Mouse (Mus musculus) liver, adult 2 months (tissue): ENCODE measurements around the gene Exosc9. TPM values are rescaled to one million over a fixed set of nuclear protein-coding genes. Genes with fewer than 3 reads are reported as not detected.
A peak's percentile ranks its signal among the peaks of the same experiment; 100 is the strongest.

Source experiments
- DNase-seq: peaks from one replicate; pipeline ENCODE4 v3.0.0-alpha.2; 2011; ENCODE audit warnings: low read depth, low spot score; ENCODE audit errors: extremely low read depth
- H3K27ac ChIP-seq: fragments of 200-500 bp; replicated peaks from 2 replicates; pipeline ENCODE4 v1.5.1; 2012; ENCODE audit warnings: low read depth, mild to moderate bottlenecking, control low read depth, inconsistent platforms, low read length; ENCODE audit not compliant: insufficient read depth
- H3K27me3 ChIP-seq: fragments of 200-500 bp; 2 replicates; pipeline ENCODE4 v1.6.1; 2012; ENCODE audit warnings: mild to moderate bottlenecking, moderate library complexity, low read length, inconsistent platforms; ENCODE audit not compliant: control insufficient read depth, insufficient read depth
- H3K36me3 ChIP-seq: fragments of 200-500 bp; 2 replicates; pipeline ENCODE4 v1.6.1; 2012; ENCODE audit warnings: low read length, inconsistent platforms; ENCODE audit not compliant: control insufficient read depth, insufficient read depth
- H3K4me1 ChIP-seq: fragments of 200-500 bp; 2 replicates; pipeline ENCODE4 v1.6.1; 2011; ENCODE audit warnings: low read length; ENCODE audit not compliant: control insufficient read depth, insufficient read depth
- H3K4me3 ChIP-seq: fragments of 200-500 bp; 2 replicates; pipeline ENCODE4 v1.5.1; 2011; ENCODE audit warnings: low read depth, mild to moderate bottlenecking, control low read depth, low read length, moderate library complexity; ENCODE audit not compliant: insufficient read depth
- H3K79me2 ChIP-seq: fragments of 200-500 bp; 2 replicates; pipeline ENCODE4 v1.6.1; 2012; ENCODE audit warnings: inconsistent platforms, mild to moderate bottlenecking, low read length, moderate library complexity; ENCODE audit not compliant: control insufficient read depth, insufficient read depth
- H3K9ac ChIP-seq: fragments of 200-500 bp; 2 replicates; pipeline ENCODE4 v1.6.1; 2012; ENCODE audit warnings: low read depth, mild to moderate bottlenecking, control low read depth, inconsistent platforms, low read length
- CTCF ChIP-seq: fragments of 200-500 bp; IDR thresholded peaks from 2 replicates; pipeline ENCODE4 v1.5.1; 2011; ENCODE audit warnings: low read depth, low read length, control low read depth
- POLR2A ChIP-seq: fragments of 200-500 bp; IDR thresholded peaks from 2 replicates; pipeline ENCODE4 v1.6.1; 2011; ENCODE audit warnings: low read length, control low read depth; ENCODE audit not compliant: insufficient read depth; ENCODE audit errors: extremely low read depth
- WGBS: fragments of 180-500 bp; shearing (Covaris S2); methylation state at CpG from one replicate; pipeline ENCODE4 v1.1.7; 2018; 5-methylcytosine and 5-hydroxymethylcytosine counted together
- polyA plus RNA-seq: library from polyadenylated mRNA; depleted of rRNA; stranded (reverse); fragments of >200 nt; gene quantifications from 2 replicates; pipeline ENCODE4 v1.2.3, GENCODE M21; 2012
- total RNA-seq: library from RNA; depleted of rRNA; stranded (reverse); fragments of >200 nt; gene quantifications from 2 replicates; pipeline ENCODE4 v1.2.3, GENCODE M21; 2014

Exosc9 gene
- total and polyA plus RNA-seq, 2 experiments = 6.3 to 15.6 TPM

DNA sequence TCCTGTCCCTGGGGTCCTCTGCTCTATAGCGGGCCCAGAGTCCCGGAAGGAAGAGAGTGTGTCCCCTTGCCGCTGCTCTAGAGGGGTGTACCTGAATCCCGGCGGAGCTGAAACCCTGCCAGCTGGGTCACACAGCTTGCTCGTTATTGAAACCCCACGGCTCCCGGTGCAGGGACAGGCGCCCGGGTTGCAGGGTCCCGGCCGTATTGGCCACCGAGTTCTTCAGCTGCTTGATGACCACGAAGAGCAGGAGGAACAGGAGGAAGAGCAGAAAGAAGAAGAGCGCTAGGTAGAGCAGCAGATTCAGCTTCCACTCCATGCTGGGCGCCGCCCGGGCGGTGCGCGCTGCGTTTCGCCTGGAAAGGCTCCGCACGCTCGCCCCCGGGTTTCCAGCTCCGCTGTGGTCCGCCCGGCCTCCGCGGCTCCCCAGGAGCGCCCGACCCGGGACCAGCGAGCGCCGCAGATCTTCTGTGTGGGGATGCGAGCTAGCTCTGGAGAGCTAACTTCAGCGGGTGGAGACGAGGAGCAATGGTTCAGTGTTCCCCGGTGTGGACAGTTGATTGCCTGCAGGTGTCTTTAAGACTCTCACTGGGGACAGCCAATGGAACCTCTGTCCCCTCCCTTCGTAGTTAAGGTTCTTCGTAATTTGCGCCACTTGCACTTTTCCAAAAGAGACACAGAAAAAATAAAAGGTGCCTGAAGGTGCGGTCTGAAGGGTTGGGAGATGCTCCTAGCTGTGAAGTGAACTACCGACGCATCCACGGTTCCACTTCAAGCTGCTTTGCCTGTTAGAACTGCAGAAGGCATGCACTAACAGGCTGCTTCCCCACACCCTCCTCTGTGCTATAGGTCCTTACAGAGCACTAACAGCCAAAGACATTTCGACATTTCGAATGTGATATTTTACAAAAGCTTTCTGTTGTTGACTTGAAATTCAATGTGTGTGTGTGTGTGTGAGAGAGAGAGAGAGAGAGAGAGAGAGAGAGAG, 31.0 kb upstream of the Exosc9 start, which contains the start of gene Gm11549:
Gene Gm11549, minus strand, starts transcription at position 741 of the 988 bp plus-strand sequence.
- H3K9ac ChIP-seq = no peak within 1 kb of the TSS
- H3K4me3 ChIP-seq = peak within 1 kb of the TSS; percentile 25; the same call in 1 of the 2 replicates
- WGBS = 3% methylated on average over 51 of the region's 51 CpGs
- DNase-seq = no peak
- no peak for TF ChIP-seq POLR2A
- TF ChIP-seq CTCF = no peak
- peaks cover 3% of the 10 kb centered on the region; the same call in 1 of the 2 replicates for H3K4me1 ChIP-seq
- H3K27ac ChIP-seq = no peak within 1 kb of the TSS
- H3K36me3 ChIP-seq = no peaks in the 10 kb centered on the region
- H3K27me3 ChIP-seq = peaks cover 12% of the 10 kb centered on the region
- no peaks in the 10 kb centered on the region for H3K79me2 ChIP-seq

DNA sequence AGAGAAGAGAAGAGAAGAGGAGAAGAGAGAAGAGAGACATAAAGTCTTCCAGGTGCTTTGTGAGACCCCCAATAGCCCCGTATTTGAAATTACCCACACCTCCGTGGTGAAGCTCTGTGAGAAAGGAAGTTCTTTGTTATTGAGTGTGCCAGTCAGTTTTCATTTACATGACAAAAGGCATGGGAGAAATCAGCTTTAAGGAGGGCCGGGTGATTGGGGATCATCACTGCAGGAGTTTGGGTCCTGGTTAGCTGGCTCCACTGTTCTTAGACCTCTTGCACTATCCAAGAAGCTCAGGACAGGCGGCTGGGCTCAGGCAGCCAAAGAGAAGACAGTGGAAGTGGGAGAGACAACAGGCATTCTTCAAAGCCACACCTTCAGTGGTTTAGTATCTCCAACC, 30.3 kb upstream of the Exosc9 start:
- Histone ChIP-seq H3K27ac (no peak overlapping the region), H3K79me2 (no peaks in the 10 kb centered on the region), H3K4me3 (no peak overlapping the region), H3K9ac (no peak overlapping the region), H3K4me1 (peaks cover 3% of the 10 kb centered on the region; the same call in 1 of the 2 replicates), H3K27me3 (peaks cover 12% of the 10 kb centered on the region), H3K36me3 (no peaks in the 10 kb centered on the region)
- WGBS = 44% methylated on average over 4 of the region's 4 CpGs
- TF ChIP-seq POLR2A = no peak
- no peak for TF ChIP-seq CTCF
- DNase-seq = no peak

DNA sequence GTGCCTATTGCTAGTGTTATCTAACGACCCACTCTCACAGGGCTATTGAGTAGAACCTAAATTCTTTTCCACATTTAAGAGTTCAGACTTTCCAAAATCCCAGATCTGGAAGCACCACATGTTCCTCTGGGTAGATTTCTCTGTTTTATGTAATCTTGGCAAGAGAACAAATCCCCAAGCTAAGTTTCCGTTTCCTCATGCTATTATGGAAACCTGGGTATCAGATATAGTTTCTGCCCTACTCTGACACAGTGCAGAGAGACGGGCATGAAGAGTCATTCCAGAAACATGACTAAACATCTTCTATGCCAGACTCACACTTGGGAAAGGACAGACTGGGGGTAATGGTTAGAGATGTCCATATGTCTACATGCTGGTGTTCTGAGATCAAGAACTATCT, 27.9 kb upstream of the Exosc9 start:
- no peak overlapping the region for H3K27ac ChIP-seq
- H3K27me3 ChIP-seq = peaks cover 12% of the 10 kb centered on the region
- H3K4me1 ChIP-seq = peaks cover 3% of the 10 kb centered on the region; the same call in 1 of the 2 replicates
- TF ChIP-seq CTCF (no peak), POLR2A (no peak)
- H3K36me3 ChIP-seq = no peaks in the 10 kb centered on the region
- H3K9ac ChIP-seq = no peak overlapping the region
- WGBS = 70% methylated on average over 3 of the region's 3 CpGs
- no peak for DNase-seq
- H3K4me3 ChIP-seq = no peak overlapping the region
- H3K79me2 ChIP-seq = no peaks in the 10 kb centered on the region

DNA sequence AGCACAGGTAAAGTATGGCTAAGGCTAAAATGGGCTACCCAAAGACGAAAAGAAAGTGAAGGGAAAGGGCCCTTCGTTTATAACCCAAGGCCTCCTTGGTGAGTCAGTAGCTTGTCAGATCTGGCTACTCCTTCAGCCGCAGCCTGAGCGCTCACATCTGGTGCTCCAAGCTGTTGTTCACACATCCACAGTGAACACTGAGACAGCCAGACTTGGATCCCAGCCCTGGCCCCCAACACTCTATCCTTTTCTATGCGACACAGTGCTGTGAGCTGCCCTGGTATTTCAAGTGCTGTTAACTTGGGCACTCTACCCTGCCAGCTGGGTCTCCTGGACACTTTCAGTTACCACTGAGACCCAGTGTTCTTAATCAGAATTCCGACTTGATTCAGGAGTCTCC, 22.1 kb upstream of the Exosc9 start:
- H3K4me3 ChIP-seq = no peak overlapping the region
- no peaks in the 10 kb centered on the region for H3K79me2 ChIP-seq
- H3K27me3 ChIP-seq = no peaks in the 10 kb centered on the region
- no peak overlapping the region for H3K27ac ChIP-seq
- TF ChIP-seq CTCF (no peak), POLR2A (no peak)
- H3K36me3 ChIP-seq = no peaks in the 10 kb centered on the region
- H3K4me1 ChIP-seq = peaks cover 4% of the 10 kb centered on the region; the same call in 1 of the 2 replicates
- H3K9ac ChIP-seq = no peak overlapping the region
- no peak for DNase-seq
- 97% methylated on average over 6 of the region's 6 CpGs for WGBS

DNA sequence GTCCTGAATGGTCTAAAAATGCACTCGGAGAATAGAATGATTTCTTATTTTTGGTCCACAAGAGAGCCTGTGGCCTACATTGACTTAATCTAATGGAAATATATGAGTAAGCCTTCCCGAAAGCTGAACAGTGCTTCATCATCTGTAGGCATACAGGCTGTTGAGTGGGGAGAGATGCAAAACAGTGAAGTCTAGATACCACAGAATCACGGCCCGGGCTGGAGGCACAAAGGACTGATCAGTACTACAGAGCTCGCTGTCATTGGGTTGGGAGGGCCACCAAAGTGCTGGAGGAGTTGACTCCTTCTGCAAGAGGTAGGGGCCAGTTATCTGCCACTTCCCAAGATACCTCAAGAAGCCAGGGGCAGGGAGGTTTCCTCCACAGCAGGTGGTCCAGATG, 21.6 kb upstream of the Exosc9 start:
- Histone ChIP-seq H3K79me2 (no peaks in the 10 kb centered on the region), H3K27me3 (no peaks in the 10 kb centered on the region), H3K27ac (no peak overlapping the region), H3K4me3 (no peak overlapping the region), H3K9ac (no peak overlapping the region), H3K36me3 (no peaks in the 10 kb centered on the region), H3K4me1 (peaks cover 4% of the 10 kb centered on the region; the same call in 1 of the 2 replicates)
- no peak for DNase-seq
- TF ChIP-seq POLR2A = no peak
- no peak for TF ChIP-seq CTCF
- 95% methylated on average over 5 of the region's 5 CpGs for WGBS

DNA sequence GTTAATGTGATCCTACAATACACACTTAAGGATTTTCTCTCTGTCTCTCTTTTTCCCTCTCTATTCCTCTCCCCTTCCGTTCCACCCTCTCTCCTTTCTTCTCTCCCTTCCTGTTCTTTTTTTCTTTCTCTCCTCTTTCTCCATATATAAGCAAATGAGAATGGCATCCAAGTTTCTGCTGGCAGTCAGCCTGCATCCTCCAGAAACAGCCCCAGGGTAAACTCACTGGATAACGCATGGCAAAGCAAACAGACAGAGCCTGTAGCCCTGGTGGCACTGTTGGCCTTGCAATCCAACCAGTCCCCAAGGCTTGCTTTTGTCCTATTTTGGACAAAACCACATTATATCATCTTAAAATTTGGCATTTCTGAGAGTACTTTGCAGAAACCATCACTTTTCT, 21.2 kb upstream of the Exosc9 start:
- 50% methylated on average over 2 of the region's 2 CpGs for WGBS
- no peak overlapping the region for H3K4me3 ChIP-seq

More for the DNA sequence above, 21.2 kb upstream of the Exosc9 start:
- TF ChIP-seq POLR2A (no peak), CTCF (no peak)
- Histone ChIP-seq H3K79me2 (no peaks in the 10 kb centered on the region), H3K4me1 (peaks cover 4% of the 10 kb centered on the region; the same call in 1 of the 2 replicates), H3K27ac (no peak overlapping the region), H3K9ac (no peak overlapping the region), H3K27me3 (no peaks in the 10 kb centered on the region), H3K36me3 (no peaks in the 10 kb centered on the region)
- no peak for DNase-seq
